Mouse (Mus musculus) stomach, adult 2 months (tissue): Measurements from ENCODE around the gene Ccdc187. TPM values are rescaled to one million over a fixed set of nuclear protein-coding genes. Genes with fewer than 3 reads are reported as not detected.

Experiments used
- polyA plus RNA-seq: library from polyadenylated mRNA; depleted of rRNA; stranded (reverse); fragments of >200 nt; gene quantifications from 2 replicates; pipeline ENCODE4 v1.2.3, GENCODE M21; 2012; rRNA removed

The Ccdc187 gene
- 0.48 and 0.97 TPM in 2 replicates for polyA plus RNA-seq

DNA sequence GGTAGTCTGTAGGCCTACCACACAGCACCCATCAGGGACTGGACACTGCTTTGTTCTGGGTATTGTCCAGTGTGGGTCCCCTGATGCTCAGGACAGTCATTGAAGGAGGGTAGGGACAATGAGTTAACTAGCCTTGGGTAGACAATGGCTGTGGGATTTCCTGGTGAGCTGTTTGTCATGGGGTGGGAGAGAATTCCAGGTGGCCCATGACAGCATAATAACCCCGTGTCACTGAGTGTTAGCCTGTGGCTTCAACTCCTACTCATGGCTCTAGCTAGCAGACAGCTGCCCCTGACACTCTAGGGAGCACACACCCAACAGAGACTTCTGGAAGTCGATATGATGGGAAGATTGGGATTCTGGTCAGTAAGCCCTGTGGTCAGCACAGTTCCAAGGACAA is at the start of gene Ccdc187:
Gene Ccdc187, minus strand, starts transcription at position 101 of the 400 bp plus-strand sequence.

DNA sequence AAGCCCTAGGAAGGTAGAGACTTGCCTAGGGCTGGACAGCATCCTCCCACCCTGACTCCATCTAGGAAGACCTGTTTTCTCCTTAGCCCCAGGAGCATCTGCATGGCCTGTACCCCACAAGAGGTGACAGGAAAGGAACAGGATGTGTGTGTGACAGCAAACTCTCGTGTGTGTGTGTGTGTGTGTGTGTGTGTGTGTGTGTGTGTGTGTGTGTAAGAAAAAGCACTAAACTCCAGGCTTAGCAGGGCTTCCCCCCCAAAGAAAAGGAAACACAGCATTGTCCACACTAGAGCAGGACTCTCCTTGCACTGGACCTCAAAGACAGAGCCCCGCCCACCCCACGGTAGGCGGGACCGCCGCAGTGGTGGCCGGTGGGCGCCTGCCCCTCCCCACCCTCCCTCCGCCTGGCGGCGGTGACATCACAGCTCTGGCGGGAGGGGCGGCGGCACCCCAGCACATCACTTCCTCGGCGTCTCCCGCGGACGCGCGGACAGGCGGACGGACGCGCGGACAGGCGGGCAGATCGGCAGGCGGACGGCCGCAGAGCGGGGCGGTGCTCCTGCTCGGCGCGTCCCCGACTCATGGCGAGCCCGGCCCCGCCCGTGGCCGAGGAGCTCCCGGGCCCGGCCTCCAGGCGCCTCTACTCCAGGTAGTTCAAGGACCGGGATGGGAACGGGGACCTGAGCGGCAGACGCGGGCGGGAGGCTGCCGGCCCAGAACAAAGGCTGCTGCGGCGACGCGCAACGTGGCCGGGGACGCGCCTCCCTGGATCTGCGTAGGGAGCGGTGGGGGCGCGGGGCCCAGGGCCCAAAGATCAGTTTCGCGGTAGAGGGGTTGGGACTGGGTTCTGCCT is 20.9 kb upstream of the Ccdc187 start, which contains the start of gene Gpsm1:
Gene Gpsm1, plus strand, starts transcription at position 444 of the 853 bp plus-strand sequence.

DNA sequence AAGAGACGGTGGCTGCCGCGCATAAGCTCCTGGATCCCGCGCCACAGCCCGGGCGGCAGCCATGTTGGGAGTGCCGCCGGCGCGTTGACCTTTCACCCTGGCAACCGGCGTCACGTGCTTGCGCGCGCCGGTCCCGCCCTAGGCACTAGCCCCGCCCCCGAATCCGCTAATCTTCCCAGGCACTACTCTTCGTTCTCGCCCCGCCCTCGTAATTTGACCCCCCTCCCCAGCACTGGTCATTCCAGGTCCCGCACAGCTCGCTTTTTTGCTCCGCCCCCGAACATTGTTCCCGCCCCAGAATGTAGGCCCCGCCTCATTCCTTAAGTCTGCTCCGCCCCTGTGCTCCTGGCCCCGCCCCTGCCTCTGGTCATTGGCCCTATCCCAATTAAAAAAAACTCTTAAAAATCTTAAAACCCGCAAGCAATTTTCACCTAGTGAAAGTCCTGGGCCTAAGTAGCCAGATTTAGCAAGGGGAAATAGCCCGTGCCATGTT is 57.0 kb downstream of the Ccdc187 start, which contains the start of gene Qsox2:
Gene Qsox2, minus strand, starts transcription at position 236 of the 493 bp plus-strand sequence.

DNA sequence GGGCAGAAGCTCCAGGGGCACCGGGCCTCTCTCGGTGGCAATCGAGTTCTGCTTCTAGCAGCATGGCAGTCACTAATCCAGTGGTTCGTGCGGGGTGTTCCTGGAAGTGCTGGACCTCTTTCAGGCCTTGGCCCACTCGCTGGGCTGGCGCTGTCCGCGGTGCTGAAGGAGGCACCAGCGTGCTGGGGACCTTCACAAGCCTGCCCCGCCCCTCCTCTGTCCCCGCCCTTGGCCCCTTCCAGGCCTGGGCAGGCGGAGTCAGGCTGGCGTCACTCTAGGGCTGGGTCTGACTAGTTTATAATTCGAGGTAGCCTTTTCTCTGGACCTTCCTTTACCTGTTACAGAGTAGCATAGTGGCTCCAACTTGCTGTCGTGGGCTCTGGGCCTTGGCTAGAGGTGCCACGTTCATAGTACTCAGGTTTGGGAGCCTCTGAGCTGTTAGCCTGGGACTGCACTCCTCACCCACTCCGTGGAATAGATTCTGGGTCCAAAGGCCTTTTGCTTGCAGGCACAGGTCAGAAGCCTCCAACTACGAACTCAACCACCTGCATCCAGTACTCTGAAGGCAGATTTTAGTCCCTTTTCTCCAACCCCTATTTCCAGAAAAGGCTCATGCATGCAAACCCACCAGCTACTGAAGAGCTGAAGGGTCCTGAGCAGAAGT is 86.1 kb downstream of the Ccdc187 start, which contains the start of gene Lhx3:
Gene Lhx3, minus strand, starts transcription at position 164 of the 664 bp plus-strand sequence.

Other genes with a start within 250 kb of the Ccdc187 start
- 22.4 and 33.1 TPM in 2 replicates for gene Nacc2, start 171.3 kb downstream of the Ccdc187 start, polyA plus RNA-seq
- 0.11 and 0.25 TPM in 2 replicates for gene Lhx3, start 86.3 kb downstream of the Ccdc187 start, polyA plus RNA-seq
- gene Qsox2, start 57.0 kb downstream of the Ccdc187 start, polyA plus RNA-seq, result 7.0 and 9.2 TPM in 2 replicates
- 11.7 and 17.3 TPM in 2 replicates for gene Gpsm1, start 21.0 kb upstream of the Ccdc187 start, polyA plus RNA-seq
- 15.0 and 20.4 TPM in 2 replicates for gene Dnlz, start 57.6 kb upstream of the Ccdc187 start, polyA plus RNA-seq
- 2.2 and 3.2 TPM in 2 replicates for gene Card9, start 66.4 kb upstream of the Ccdc187 start, polyA plus RNA-seq
- gene Snapc4, start 86.1 kb upstream of the Ccdc187 start, polyA plus RNA-seq, result 18.8 and 20.6 TPM in 2 replicates
- 29.6 and 29.9 TPM in 2 replicates for gene Entr1, start 94.8 kb upstream of the Ccdc187 start, polyA plus RNA-seq
- 11.5 and 16.4 TPM in 2 replicates for gene Pmpca, start 94.8 kb upstream of the Ccdc187 start, polyA plus RNA-seq
- gene Inpp5e, start 114.6 kb upstream of the Ccdc187 start, polyA plus RNA-seq, result 7.3 and 11.0 TPM in 2 replicates
- gene Sec16a, start 150.7 kb upstream of the Ccdc187 start, polyA plus RNA-seq, result 37.5 and 46.3 TPM in 2 replicates
- gene Notch1, start 222.1 kb upstream of the Ccdc187 start, polyA plus RNA-seq, result 10.8 and 17.6 TPM in 2 replicates